Mouse (Mus musculus) spleen, adult 2 months (tissue): Measurements from ENCODE around the gene Immp2l. TPM values are rescaled to one million over a fixed set of nuclear protein-coding genes. Genes with fewer than 3 reads are reported as not detected.

ENCODE experiments used
- DNase-seq, 2 experiments: peaks; one replicate each; pipeline versions ENCODE4 v3.0.0 to v3.0.0-alpha.2; 2012 to 2021; ENCODE audit warnings: low spot score in 2 of 2, low read depth in 1 of 2
- H3K27ac ChIP-seq: fragments of 200-500 bp; 2 replicates; pipeline ENCODE4 v1.5.1; 2012; ENCODE audit warnings: low read length, inconsistent platforms; ENCODE audit not compliant: insufficient read depth
- H3K27me3 ChIP-seq: fragments of 200-500 bp; 2 replicates; pipeline ENCODE4 v1.6.1; 2012; ENCODE audit warnings: mild to moderate bottlenecking, moderate library complexity, low read length, inconsistent platforms; ENCODE audit not compliant: control insufficient read depth, insufficient read depth
- H3K36me3 ChIP-seq: fragments of 200-500 bp; 2 replicates; pipeline ENCODE4 v1.6.1; 2012; ENCODE audit warnings: mild to moderate bottlenecking, low read length, inconsistent platforms; ENCODE audit not compliant: control insufficient read depth, insufficient read depth
- H3K4me1 ChIP-seq: fragments of 200-500 bp; 2 replicates; pipeline ENCODE4 v1.6.1; 2011; ENCODE audit warnings: inconsistent platforms; ENCODE audit not compliant: control insufficient read depth, insufficient read depth, insufficient read length
- H3K4me3 ChIP-seq: fragments of 200-500 bp; 2 replicates; pipeline ENCODE4 v1.5.1; 2011; ENCODE audit warnings: mild to moderate bottlenecking, inconsistent platforms; ENCODE audit not compliant: insufficient read depth, insufficient read length; ENCODE audit errors: extremely low read depth
- CTCF ChIP-seq: fragments of 200-500 bp; IDR thresholded peaks from 2 replicates; pipeline ENCODE4 v1.5.1; 2011; ENCODE audit warnings: mild to moderate bottlenecking, inconsistent platforms; ENCODE audit not compliant: insufficient read depth, insufficient read length, insufficient replicate concordance; ENCODE audit errors: extremely low read depth
- POLR2A ChIP-seq: fragments of 200-500 bp; IDR thresholded peaks from 2 replicates; pipeline ENCODE4 v1.6.1; 2011; ENCODE audit warnings: low read depth, low read length, inconsistent platforms
- WGBS: fragments of 180-500 bp; shearing (Covaris S2); methylation state at CpG from one replicate; pipeline ENCODE4 v1.1.7; 2018; 5-methylcytosine and 5-hydroxymethylcytosine counted together
- polyA plus RNA-seq: library from polyadenylated mRNA; depleted of rRNA; stranded (reverse); fragments of >200 nt; gene quantifications from 2 replicates; pipeline ENCODE4 v1.2.3, GENCODE M21; 2012

The Immp2l gene
- polyA plus RNA-seq, 1 experiment, result 3.0 TPM

GRCm38 (mm10) chr12:41024512-41024911 lies 622 bp downstream of the Immp2l start:
- H3K4me1 ChIP-seq, result peaks cover 7% of the 10 kb centered on the region; the same call in 1 of the 2 replicates
- no peaks in the 10 kb centered on the region for H3K36me3 ChIP-seq
- no peak for DNase-seq
- TF ChIP-seq POLR2A (no peak), CTCF (no peak)
- no peaks in the 10 kb centered on the region for H3K27me3 ChIP-seq
- H3K27ac ChIP-seq, result peak overlapping the region; percentile 64
- peak overlapping the region; percentile 72 for H3K4me3 ChIP-seq
- WGBS, result 5% methylated on average over 9 of the region's 9 CpGs

DNA sequence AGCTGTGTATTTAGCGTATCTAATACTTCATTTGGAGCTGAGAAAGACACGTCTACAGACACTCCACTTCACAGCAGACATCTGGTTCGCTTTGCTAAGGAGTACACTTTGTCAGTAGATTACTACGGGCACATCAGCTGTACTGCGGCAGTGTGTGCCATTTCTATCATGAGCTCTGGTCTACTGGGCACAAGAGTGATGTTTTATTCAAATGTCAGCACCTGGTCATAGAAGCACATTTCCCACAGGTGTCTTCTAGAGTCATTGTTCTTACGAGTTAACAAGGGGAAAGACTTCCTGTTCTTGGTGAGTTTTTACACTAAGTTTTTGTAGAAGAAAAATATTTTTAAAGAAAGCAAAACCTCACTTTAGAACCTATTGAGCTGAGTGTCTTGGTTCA lies 3.6 kb downstream of the Immp2l start:
- peak in 1 of 2 experiments; percentile 11 for DNase-seq
- 66% methylated on average over 6 of the region's 6 CpGs for WGBS

DNA sequence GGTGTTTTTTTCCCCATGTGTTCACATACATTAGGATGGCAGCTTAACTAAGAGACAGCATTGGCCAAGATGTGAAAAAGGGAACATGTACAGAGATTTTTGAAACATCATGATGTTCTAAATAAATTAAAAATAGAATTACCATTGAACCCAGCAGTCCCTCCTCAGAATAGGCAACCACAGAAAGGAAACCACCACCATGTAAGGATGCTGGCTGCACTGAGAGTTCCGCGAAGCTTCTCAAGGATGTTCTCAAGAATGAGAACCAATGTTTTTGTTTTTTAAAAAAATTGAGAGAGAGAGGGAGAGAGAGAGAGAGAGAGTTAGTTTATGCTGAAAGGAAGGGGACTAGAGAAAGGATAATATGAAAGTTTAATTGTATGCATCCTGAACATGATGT lies 7.2 kb downstream of the Immp2l start:
- H3K4me3 ChIP-seq, result no peak overlapping the region
- 34% methylated on average over 2 of the region's 2 CpGs for WGBS
- H3K36me3 ChIP-seq, result no peaks in the 10 kb centered on the region
- peaks cover 4% of the 10 kb centered on the region; the same call in 1 of the 2 replicates for H3K4me1 ChIP-seq
- TF ChIP-seq CTCF (no peak), POLR2A (no peak)
- H3K27me3 ChIP-seq, result no peaks in the 10 kb centered on the region
- no peak for DNase-seq
- H3K27ac ChIP-seq, result no peak overlapping the region

More for the DNA sequence above, 3.6 kb downstream of the Immp2l start:
- TF ChIP-seq CTCF (no peak), POLR2A (no peak)
- Histone ChIP-seq H3K27ac (no peak overlapping the region), H3K36me3 (no peaks in the 10 kb centered on the region), H3K4me1 (peaks cover 7% of the 10 kb centered on the region; the same call in 1 of the 2 replicates), H3K4me3 (no peak overlapping the region), H3K27me3 (no peaks in the 10 kb centered on the region)

DNA sequence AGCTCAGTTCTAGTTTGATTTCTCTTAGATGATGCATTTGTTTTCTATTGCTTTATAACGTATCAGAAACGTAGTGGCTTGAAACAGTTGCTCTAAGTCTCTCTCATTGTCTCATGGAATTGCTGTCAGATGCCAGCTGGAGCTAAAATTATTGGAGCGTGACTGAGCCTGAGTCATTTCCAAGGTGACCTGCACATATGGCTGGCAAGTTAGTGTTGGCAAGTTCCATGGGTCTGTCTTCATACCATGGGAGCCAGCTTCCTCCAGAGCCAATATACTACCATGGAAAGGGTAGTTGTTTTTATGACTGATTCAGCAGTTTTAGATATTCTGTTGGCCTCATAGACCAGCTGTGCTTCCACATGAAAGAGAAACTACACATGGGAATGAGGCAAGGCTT lies 9.3 kb downstream of the Immp2l start:
- no peak overlapping the region for H3K27ac ChIP-seq
- no peak overlapping the region for H3K4me3 ChIP-seq
- DNase-seq, result no peak
- WGBS, result 95% methylated on average over 3 of the region's 3 CpGs
- no peaks in the 10 kb centered on the region for H3K36me3 ChIP-seq
- TF ChIP-seq POLR2A (no peak), CTCF (no peak)
- peaks cover 4% of the 10 kb centered on the region; the same call in 1 of the 2 replicates for H3K4me1 ChIP-seq
- H3K27me3 ChIP-seq, result no peaks in the 10 kb centered on the region

DNA sequence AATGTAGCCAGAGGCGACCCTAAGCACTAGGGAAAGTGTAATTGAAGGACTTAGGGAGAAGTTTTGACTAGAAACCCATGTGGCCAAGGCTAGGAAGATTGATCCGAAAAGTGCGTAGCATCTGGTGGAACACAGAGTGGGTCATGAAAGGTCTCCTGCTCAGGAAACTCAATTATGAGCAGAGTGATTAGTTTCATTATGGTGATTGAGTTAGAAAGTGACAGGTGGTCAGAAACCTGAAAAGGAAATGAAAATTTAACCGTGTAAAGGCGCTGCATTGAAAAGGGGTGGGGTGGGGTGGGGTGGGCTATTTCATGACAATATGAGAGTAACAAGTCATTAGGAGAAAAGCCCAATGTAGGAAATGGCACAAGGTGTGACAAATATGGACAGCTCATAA lies 15.9 kb downstream of the Immp2l start:
- H3K4me1 ChIP-seq, result peaks cover 4% of the 10 kb centered on the region; the same call in 1 of the 2 replicates
- H3K4me3 ChIP-seq, result no peak overlapping the region
- H3K36me3 ChIP-seq, result no peaks in the 10 kb centered on the region
- TF ChIP-seq POLR2A, result no peak
- no peak for TF ChIP-seq CTCF
- no peak for DNase-seq
- 80% methylated on average over 5 of the region's 5 CpGs for WGBS
- no peak overlapping the region for H3K27ac ChIP-seq
- H3K27me3 ChIP-seq, result no peaks in the 10 kb centered on the region

GRCm38 (mm10) chr12:41041737-41042136 lies 17.8 kb downstream of the Immp2l start:
- Histone ChIP-seq H3K4me1 (peaks cover 4% of the 10 kb centered on the region; the same call in 1 of the 2 replicates), H3K36me3 (no peaks in the 10 kb centered on the region), H3K27me3 (no peaks in the 10 kb centered on the region), H3K4me3 (no peak overlapping the region), H3K27ac (no peak overlapping the region)
- WGBS, result 39% methylated on average over 2 of the region's 2 CpGs
- no peak for DNase-seq
- TF ChIP-seq CTCF (no peak), POLR2A (no peak)

DNA sequence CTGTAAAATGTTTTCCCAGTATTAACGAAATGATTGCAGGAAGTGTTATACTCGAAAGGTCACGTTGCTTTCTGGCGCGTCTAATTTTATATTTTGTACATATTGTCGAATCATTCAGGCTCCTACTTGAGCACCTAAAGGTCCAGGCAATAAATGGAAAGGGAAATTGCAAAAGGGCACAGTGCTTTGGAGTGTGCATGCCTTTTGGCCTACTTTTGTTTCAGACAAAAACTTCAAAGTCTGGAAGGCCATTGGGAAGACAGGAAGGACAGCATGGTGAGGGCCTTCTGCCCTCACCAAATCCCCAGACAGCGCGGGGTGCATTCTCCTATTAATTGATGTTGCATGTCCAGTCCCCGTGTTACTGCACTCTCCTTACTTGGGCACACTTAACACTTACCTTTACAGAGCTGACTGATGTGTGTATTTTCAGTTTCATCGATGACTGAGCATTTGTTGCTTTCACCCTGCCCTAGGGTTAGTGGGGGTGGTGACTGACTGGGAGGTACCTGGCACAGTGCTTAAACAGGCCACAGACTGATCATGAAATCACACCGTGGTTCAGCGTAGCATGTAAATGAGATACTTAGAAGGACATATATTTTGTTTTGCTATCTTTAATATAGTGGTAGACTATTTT lies 20.7 kb downstream of the Immp2l start:
- Histone ChIP-seq H3K4me1 (peaks cover 4% of the 10 kb centered on the region; the same call in 1 of the 2 replicates), H3K27ac (no peak overlapping the region), H3K36me3 (no peaks in the 10 kb centered on the region), H3K4me3 (no peak overlapping the region), H3K27me3 (no peaks in the 10 kb centered on the region)
- 72% methylated on average over 12 of the region's 12 CpGs for WGBS
- no peak for DNase-seq
- TF ChIP-seq CTCF, result no peak
- TF ChIP-seq POLR2A, result no peak
